Comparison of ENCODE assay signal across 8 mouse cellular contexts in the genomic region with DNA sequence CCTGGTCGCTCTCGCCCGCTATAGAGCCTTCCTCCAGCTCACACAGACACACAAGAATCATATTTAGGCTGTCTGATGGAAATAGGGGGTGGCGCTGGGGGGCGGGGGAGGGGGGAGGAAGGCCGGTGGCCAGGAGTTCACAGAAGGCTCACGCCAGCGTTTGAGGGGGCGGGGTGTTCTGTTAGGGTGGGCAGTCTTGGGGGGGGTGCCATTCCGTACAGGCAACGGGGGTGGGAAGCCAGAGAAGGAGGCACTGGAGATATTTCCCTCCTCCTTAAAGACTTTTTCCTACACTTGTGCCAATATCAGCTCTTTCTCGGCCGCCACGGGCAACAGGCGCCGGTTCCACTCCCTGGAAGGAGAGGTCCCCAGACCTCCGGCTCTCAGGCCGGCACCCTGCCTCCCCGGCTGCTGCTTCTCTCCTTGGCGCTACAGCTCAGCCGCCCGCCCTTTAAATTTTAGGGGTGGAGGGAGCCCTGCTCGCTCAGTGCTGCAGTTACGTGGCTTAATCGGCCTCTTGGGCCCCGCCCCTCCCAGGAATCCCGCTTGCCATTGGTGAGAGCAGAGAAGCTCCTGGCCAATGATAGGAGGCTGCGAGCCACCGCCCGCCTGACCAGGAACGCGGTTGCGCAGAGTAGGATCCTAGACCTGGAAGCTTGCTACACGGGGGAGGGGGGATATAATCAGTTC. TPM values are rescaled to one million over a fixed set of nuclear protein-coding genes. Genes with fewer than 3 reads are reported as not detected.
DNase-seq lines count a peak whose midpoint lies in the region; ATAC-seq and TF ChIP-seq lines count a peak whose summit lies in the region.

No protein-coding gene starts in this region.

- H3K9me3 ChIP-seq in E14TG2a.4 (ENCODE audit: low read length) = no peaks in the 10 kb centered on the region
- H3K9me3 ChIP-seq in forebrain, embryonic 12.5 days = no peaks in the 10 kb centered on the region
- no peaks in the 10 kb centered on the region for H3K9me3 ChIP-seq in heart, postnatal 0 days (replicated peaks; ENCODE audit: control insufficient read depth, low read length)
- no peaks in the 10 kb centered on the region for H3K9me3 ChIP-seq in liver, postnatal 0 days (ENCODE audit: low read length)
- H3K9me3 ChIP-seq in neural tube, embryonic 14.5 days (ENCODE audit: control insufficient read depth, low read length) = no peaks in the 10 kb centered on the region

- peak; percentile 98 for ATAC-seq in forebrain, embryonic 12.5 days (ENCODE audit: low FRiP score)
- peak; percentile 95 for ATAC-seq in heart, postnatal 0 days (ENCODE audit: insufficient read depth, low read depth)
- peak; percentile 99 for ATAC-seq in liver, postnatal 0 days
- ATAC-seq in neural tube, embryonic 14.5 days (ENCODE audit: low read depth) = peak; percentile 99

- TF ChIP-seq EP300 in heart, postnatal 0 days (IDR thresholded peaks at IDR 0.05; ENCODE audit: low read depth) = no peak
- peak; percentile 20; the same call in 1 of the 2 replicates for TF ChIP-seq EP300 in liver, postnatal 0 days (IDR thresholded peaks at IDR 0.05; ENCODE audit: low read depth)

- peak overlapping the region; percentile 81 for H3K4me3 ChIP-seq in E14TG2a.4 (replicated peaks; ENCODE audit: low read length)
- H3K4me3 ChIP-seq in forebrain, embryonic 12.5 days (replicated peaks) = peak overlapping the region; percentile 53
- H3K4me3 ChIP-seq in heart, postnatal 0 days (ENCODE audit: low read depth, low read length) = peak overlapping the region; percentile 57
- H3K4me3 ChIP-seq in liver, postnatal 0 days (ENCODE audit: low read depth, low read length) = peak overlapping the region; percentile 49
- H3K4me3 ChIP-seq in neural tube, embryonic 14.5 days (ENCODE audit: low read depth, low read length) = peak overlapping the region; percentile 49

- H3K4me1 ChIP-seq in E14TG2a.4 (replicated peaks; ENCODE audit: low read depth, low read length) = peaks cover 49% of the 10 kb centered on the region
- peaks cover 18% of the 10 kb centered on the region for H3K4me1 ChIP-seq in forebrain, embryonic 12.5 days
- H3K4me1 ChIP-seq in heart, postnatal 0 days (ENCODE audit: control insufficient read depth, insufficient read depth) = peaks cover 16% of the 10 kb centered on the region
- H3K4me1 ChIP-seq in liver, postnatal 0 days (ENCODE audit: insufficient read depth) = peaks cover 23% of the 10 kb centered on the region
- H3K4me1 ChIP-seq in neural tube, embryonic 14.5 days (ENCODE audit: control insufficient read depth, insufficient read depth, low read length) = peaks cover 17% of the 10 kb centered on the region

- peak overlapping the region; percentile 66 for H3K9ac ChIP-seq in forebrain, embryonic 12.5 days
- peak overlapping the region; percentile 64 for H3K9ac ChIP-seq in heart, postnatal 0 days (replicated peaks; ENCODE audit: low read depth, low read length)
- H3K9ac ChIP-seq in liver, postnatal 0 days (replicated peaks) = peak overlapping the region; percentile 47
- H3K9ac ChIP-seq in neural tube, embryonic 14.5 days (replicated peaks; ENCODE audit: low read depth, low read length) = peak overlapping the region; percentile 66

- under 1% methylated on average over 32 of the region's 34 CpGs for WGBS in forebrain, embryonic 12.5 days
- under 1% methylated on average over 33 of the region's 34 CpGs for WGBS in heart, postnatal 0 days
- under 1% methylated on average over 34 of the region's 34 CpGs for WGBS in liver, postnatal 0 days (ENCODE audit: insufficient replicate concordance)
- WGBS in neural tube, embryonic 14.5 days = under 1% methylated on average over 31 of the region's 34 CpGs

- TF ChIP-seq CTCF in E14TG2a.4 (conservative IDR thresholded peaks at IDR 0.05; ENCODE audit: low read length) = no peak
- no peak for TF ChIP-seq CTCF in heart, postnatal 0 days (IDR thresholded peaks at IDR 0.05; ENCODE audit: low read depth)
- TF ChIP-seq CTCF in liver, postnatal 0 days (IDR thresholded peaks at IDR 0.05; ENCODE audit: low read depth) = no peak

- peak overlapping the region; percentile 96 for H3K4me2 ChIP-seq in forebrain, embryonic 12.5 days
- H3K4me2 ChIP-seq in heart, postnatal 0 days (ENCODE audit: low read depth, low read length) = peak overlapping the region; percentile 95
- H3K4me2 ChIP-seq in liver, postnatal 0 days (ENCODE audit: low read depth, low read length) = peak overlapping the region; percentile 86
- peak overlapping the region; percentile 89 for H3K4me2 ChIP-seq in neural tube, embryonic 14.5 days (ENCODE audit: low read depth, low read length)

- H3K27me3 ChIP-seq in E14TG2a.4 (ENCODE audit: insufficient read depth, low read length) = peaks cover 55% of the 10 kb centered on the region
- peaks cover 40% of the 10 kb centered on the region for H3K27me3 ChIP-seq in forebrain, embryonic 12.5 days
- no peaks in the 10 kb centered on the region for H3K27me3 ChIP-seq in heart, postnatal 0 days (ENCODE audit: control insufficient read depth, insufficient read depth, low read length)
- peaks cover 7% of the 10 kb centered on the region; the same call in 1 of the 2 replicates for H3K27me3 ChIP-seq in liver, postnatal 0 days (ENCODE audit: insufficient read depth, low read length)
- H3K27me3 ChIP-seq in neural tube, embryonic 14.5 days (ENCODE audit: control insufficient read depth, insufficient read depth, low read length) = no peaks in the 10 kb centered on the region

- no peaks in the 10 kb centered on the region for H3K36me3 ChIP-seq in E14TG2a.4 (ENCODE audit: insufficient read depth, low read length)
- H3K36me3 ChIP-seq in forebrain, embryonic 12.5 days (replicated peaks) = no peaks in the 10 kb centered on the region
- no peaks in the 10 kb centered on the region for H3K36me3 ChIP-seq in heart, postnatal 0 days (replicated peaks; ENCODE audit: control insufficient read depth, insufficient read depth, low read length)
- H3K36me3 ChIP-seq in liver, postnatal 0 days (replicated peaks; ENCODE audit: insufficient read depth, low read length) = no peaks in the 10 kb centered on the region
- no peaks in the 10 kb centered on the region for H3K36me3 ChIP-seq in neural tube, embryonic 14.5 days (ENCODE audit: control insufficient read depth, insufficient read depth, low read length)

- peak; percentile 93 for DNase-seq in c-Kit-positive CD71-positive TER-119-positive erythroid progenitor cells, embryonic 14.5 days (ENCODE audit: low spot score)
- peak; percentile 97 for DNase-seq in heart, postnatal 0 days (ENCODE audit: low spot score)
- DNase-seq in kidney, postnatal 4 days = peak; percentile 97 to 99
- peak; percentile 94 for DNase-seq in liver, postnatal 0 days
- DNase-seq in testis, postnatal 10 days (ENCODE audit: low spot score) = peak; percentile 96

- peak overlapping the region; percentile 50; the same call in 1 of the 2 replicates for H3K27ac ChIP-seq in forebrain, embryonic 12.5 days
- H3K27ac ChIP-seq in heart, postnatal 0 days (ENCODE audit: low read depth) = peak overlapping the region; percentile 93
- H3K27ac ChIP-seq in liver, postnatal 0 days (ENCODE audit: low read depth) = peak overlapping the region; percentile 61
- H3K27ac ChIP-seq in neural tube, embryonic 14.5 days (ENCODE audit: low read depth, low read length) = peak overlapping the region; percentile 71

RNA-seq across cellular contexts. Expression of gene Creb3l1, which starts 16.2 kb away (rescaled TPM):
- polyA plus RNA-seq in forebrain, embryonic 12.5 days (2016; fragmentation: Nextera tagmentation; extraction: Ambion mirVana) = 1.4 and 1.5 TPM in 2 replicates
- 3.8 and 6.7 TPM in 2 replicates for total RNA-seq in heart, postnatal 0 days (2014; rRNA removed; ENCODE audit: low replicate concordance)
- polyA plus RNA-seq in heart, postnatal 0 days (2015; fragmentation: Nextera tagmentation; extraction: Ambion mirVana) = 4.1 and 4.2 TPM in 2 replicates
- 0.63 TPM in 2 replicates for polyA plus RNA-seq in liver, postnatal 0 days (2015; fragmentation: Nextera tagmentation; extraction: Ambion mirVana)
- polyA plus RNA-seq in neural tube, embryonic 14.5 days (2014; fragmentation: Nextera tagmentation; extraction: Ambion mirVana) = 1.2 and 4.5 TPM in 2 replicates

RNA-seq across cellular contexts. Expression of gene Dgkz, which starts 32.4 kb away (rescaled TPM):
- polyA plus RNA-seq in forebrain, embryonic 12.5 days (2016; fragmentation: Nextera tagmentation; extraction: Ambion mirVana) = 24.4 and 28.5 TPM in 2 replicates
- 77.0 and 77.9 TPM in 2 replicates for total RNA-seq in heart, postnatal 0 days (2014; rRNA removed; ENCODE audit: low replicate concordance)
- 24.0 and 26.2 TPM in 2 replicates for polyA plus RNA-seq in heart, postnatal 0 days (2015; fragmentation: Nextera tagmentation; extraction: Ambion mirVana)
- 13.9 and 15.9 TPM in 2 replicates for polyA plus RNA-seq in liver, postnatal 0 days (2015; fragmentation: Nextera tagmentation; extraction: Ambion mirVana)
- polyA plus RNA-seq in neural tube, embryonic 14.5 days (2014; fragmentation: Nextera tagmentation; extraction: Ambion mirVana) = 36.7 and 51.1 TPM in 2 replicates

Comparison
In these comparisons a context has a peak if more than half of its experiments do, and no peak if none do; other contexts are left out.
1. Peak in every context shown above with its lines: DNase-seq, ATAC-seq, H3K4me3 ChIP-seq and H3K27ac ChIP-seq.